In genomic region chr15:25805336-25806110, GRCm38 (mm10) we compare ENCODE assay signal across 8 mouse cellular contexts. TPM values are rescaled to one million over a fixed set of nuclear protein-coding genes. Genes with fewer than 3 reads are reported as not detected.
DNase-seq lines count a peak whose midpoint lies in the region; ATAC-seq and TF ChIP-seq lines count a peak whose summit lies in the region.

No protein-coding gene starts in this region.

- TF ChIP-seq CTCF in stomach, postnatal 0 days (IDR thresholded peaks at IDR 0.05; ENCODE audit: low read depth), result peak; percentile 88

- WGBS in embryonic facial prominence, embryonic 10.5 days, result 89% methylated on average over 21 of the region's 21 CpGs
- 80% methylated on average over 21 of the region's 21 CpGs for WGBS in heart, embryonic 10.5 days
- 68% methylated on average over 21 of the region's 21 CpGs for WGBS in liver, embryonic 16.5 days (ENCODE audit: insufficient replicate concordance)
- 84% methylated on average over 21 of the region's 21 CpGs for WGBS in neural tube, embryonic 11.5 days
- WGBS in stomach, postnatal 0 days, result 72% methylated on average over 21 of the region's 21 CpGs

- no peak overlapping the region for H3K27ac ChIP-seq in embryonic facial prominence, embryonic 10.5 days (replicated peaks)
- H3K27ac ChIP-seq in heart, embryonic 10.5 days, result no peak overlapping the region
- H3K27ac ChIP-seq in liver, embryonic 16.5 days (ENCODE audit: low read length), result no peak overlapping the region
- H3K27ac ChIP-seq in neural tube, embryonic 11.5 days (ENCODE audit: low read depth, low read length), result no peak overlapping the region
- 0 out of 2 replicates have a peak overlapping the region, but pooled peaks have one; percentile 40 for H3K27ac ChIP-seq in stomach, postnatal 0 days (replicated peaks)

- no peaks in the 10 kb centered on the region for H3K27me3 ChIP-seq in embryonic facial prominence, embryonic 10.5 days (replicated peaks; ENCODE audit: low read depth, poor library complexity, severe bottlenecking)
- no peaks in the 10 kb centered on the region for H3K27me3 ChIP-seq in heart, embryonic 10.5 days (ENCODE audit: insufficient read depth, poor library complexity, severe bottlenecking)
- H3K27me3 ChIP-seq in liver, embryonic 16.5 days (ENCODE audit: control insufficient read depth, insufficient read depth, low read depth, low read length), result no peaks in the 10 kb centered on the region
- no peaks in the 10 kb centered on the region for H3K27me3 ChIP-seq in neural tube, embryonic 11.5 days (ENCODE audit: control insufficient read depth, insufficient read depth, low read length)
- H3K27me3 ChIP-seq in stomach, postnatal 0 days (ENCODE audit: control insufficient read depth, insufficient read depth, low read length), result no peaks in the 10 kb centered on the region

- H3K9me3 ChIP-seq in embryonic facial prominence, embryonic 10.5 days, result no peaks in the 10 kb centered on the region
- H3K9me3 ChIP-seq in heart, embryonic 10.5 days, result no peaks in the 10 kb centered on the region
- no peaks in the 10 kb centered on the region for H3K9me3 ChIP-seq in liver, embryonic 16.5 days (replicated peaks; ENCODE audit: control insufficient read depth, low read length)
- no peaks in the 10 kb centered on the region for H3K9me3 ChIP-seq in neural tube, embryonic 11.5 days (ENCODE audit: control insufficient read depth, low read length)
- H3K9me3 ChIP-seq in stomach, postnatal 0 days (ENCODE audit: control insufficient read depth, low read length), result no peaks in the 10 kb centered on the region

- no peak for TF ChIP-seq EP300 in stomach, postnatal 0 days (optimal IDR thresholded peaks at IDR 0.05)

- peak; percentile 85 for DNase-seq in CD4-positive, CD25-positive, alpha-beta regulatory T cell, adult 2 months (ENCODE audit: low read depth, low spot score)
- peak; percentile 85 for DNase-seq in adrenal gland, postnatal 10 days
- peak; percentile 75 for DNase-seq in embryonic facial prominence, embryonic 10.5 days (ENCODE audit: low spot score)
- peak; percentile 86 for DNase-seq in heart, embryonic 10.5 days (ENCODE audit: low spot score)
- peak; percentile 86 for DNase-seq in kidney, postnatal 10 days
- DNase-seq in neural tube, embryonic 11.5 days (ENCODE audit: low spot score), result peak; percentile 71
- peak; percentile 66 for DNase-seq in stomach, postnatal 0 days (ENCODE audit: low spot score)

- peaks cover 100% of the 10 kb centered on the region for H3K36me3 ChIP-seq in embryonic facial prominence, embryonic 10.5 days (replicated peaks)
- peaks cover 86% of the 10 kb centered on the region for H3K36me3 ChIP-seq in heart, embryonic 10.5 days
- H3K36me3 ChIP-seq in liver, embryonic 16.5 days (ENCODE audit: control insufficient read depth, insufficient read depth), result peaks cover 4% of the 10 kb centered on the region; the same call in 1 of the 2 replicates
- H3K36me3 ChIP-seq in neural tube, embryonic 11.5 days (ENCODE audit: control insufficient read depth, insufficient read depth, low read length), result peaks cover 26% of the 10 kb centered on the region
- peaks cover 57% of the 10 kb centered on the region for H3K36me3 ChIP-seq in stomach, postnatal 0 days (ENCODE audit: control insufficient read depth, insufficient read depth, low read length)

- H3K4me2 ChIP-seq in liver, embryonic 16.5 days (ENCODE audit: low read depth, low read length), result no peak overlapping the region
- no peak overlapping the region for H3K4me2 ChIP-seq in neural tube, embryonic 11.5 days (ENCODE audit: low read depth)
- no peak overlapping the region for H3K4me2 ChIP-seq in stomach, postnatal 0 days (replicated peaks; ENCODE audit: low read depth)

- peak; percentile 41; the same call in 1 of the 2 replicates for ATAC-seq in liver, embryonic 16.5 days (ENCODE audit: low read depth)
- ATAC-seq in neural tube, embryonic 11.5 days (ENCODE audit: insufficient read depth, low FRiP score, low TSS enrichment), result peak; percentile 52; the same call in 1 of the 2 replicates
- ATAC-seq in stomach, postnatal 0 days (ENCODE audit: low FRiP score, low TSS enrichment), result peak; percentile 55

- H3K9ac ChIP-seq in liver, embryonic 16.5 days (ENCODE audit: low read depth, low read length), result no peak overlapping the region
- H3K9ac ChIP-seq in neural tube, embryonic 11.5 days (ENCODE audit: low read length), result no peak overlapping the region
- no peak overlapping the region for H3K9ac ChIP-seq in stomach, postnatal 0 days (ENCODE audit: low read length)

- H3K4me1 ChIP-seq in embryonic facial prominence, embryonic 10.5 days, result no peaks in the 10 kb centered on the region
- no peaks in the 10 kb centered on the region for H3K4me1 ChIP-seq in heart, embryonic 10.5 days
- H3K4me1 ChIP-seq in liver, embryonic 16.5 days (ENCODE audit: control insufficient read depth, low read depth, low read length), result no peaks in the 10 kb centered on the region
- H3K4me1 ChIP-seq in neural tube, embryonic 11.5 days (ENCODE audit: control insufficient read depth, insufficient read depth, low read length), result no peaks in the 10 kb centered on the region
- no peaks in the 10 kb centered on the region for H3K4me1 ChIP-seq in stomach, postnatal 0 days (replicated peaks; ENCODE audit: control insufficient read depth, insufficient read depth)

- H3K4me3 ChIP-seq in embryonic facial prominence, embryonic 10.5 days, result no peak overlapping the region
- H3K4me3 ChIP-seq in heart, embryonic 10.5 days, result no peak overlapping the region
- no peak overlapping the region for H3K4me3 ChIP-seq in liver, embryonic 16.5 days (ENCODE audit: low read depth, low read length)
- no peak overlapping the region for H3K4me3 ChIP-seq in neural tube, embryonic 11.5 days (ENCODE audit: low read depth, low read length)
- no peak overlapping the region for H3K4me3 ChIP-seq in stomach, postnatal 0 days (ENCODE audit: low read depth, low read length)

RNA-seq across cellular contexts. Expression of gene Retreg1, which starts 37.5 kb away (rescaled TPM):
- 10 to 100 TPM; 26.1 to 38.4 TPM for total RNA-seq in adrenal gland, postnatal 10 days (2021)
- polyA plus RNA-seq in embryonic facial prominence, embryonic 10.5 days (2016; fragmentation: Nextera tagmentation; extraction: Ambion mirVana), result 2.2 and 2.5 TPM in 2 replicates
- 20.2 and 38.4 TPM in 2 replicates for polyA plus RNA-seq in heart, embryonic 10.5 days (2016; fragmentation: Nextera tagmentation; extraction: Ambion mirVana)
- polyA plus RNA-seq in liver, embryonic 16.5 days (2015; fragmentation: Nextera tagmentation; extraction: Ambion mirVana), result 7.4 and 10.1 TPM in 2 replicates
- polyA plus RNA-seq in neural tube, embryonic 11.5 days (2014; fragmentation: Nextera tagmentation; extraction: Ambion mirVana), result 5.6 TPM in 2 replicates
- 32.8 and 33.6 TPM in 2 replicates for polyA plus RNA-seq in stomach, postnatal 0 days (2015; fragmentation: Nextera tagmentation; extraction: Ambion mirVana)
